Mouse (Mus musculus) neural tube, embryonic 13.5 days (tissue): ENCODE measurements around the gene Flvcr1. TPM values are rescaled to one million over a fixed set of nuclear protein-coding genes. Genes with fewer than 3 reads are reported as not detected.

ENCODE experiments used
- ATAC-seq: fragments of 200-750 bp; cut with Nextera tagmentation; 2 replicates; pipeline ENCODE4 v1.8.0; 2017; ENCODE audit warnings: low read depth, mild to moderate bottlenecking, moderate TSS enrichment, moderate library complexity
- H3K27ac ChIP-seq: fragments of 300-500 bp; sonication (generic); replicated peaks from 2 replicates; pipeline ENCODE4 v1.5.1; 2015; ENCODE audit warnings: moderate library complexity, mild to moderate bottlenecking, inconsistent platforms
- H3K27me3 ChIP-seq: fragments of 300-500 bp; sonication (generic); 2 replicates; pipeline ENCODE4 v1.6.1; 2015; ENCODE audit warnings: mild to moderate bottlenecking, inconsistent platforms
- H3K36me3 ChIP-seq: fragments of 300-500 bp; sonication (generic); 2 replicates; pipeline ENCODE4 v1.6.1; 2015; ENCODE audit warnings: mild to moderate bottlenecking, inconsistent platforms
- H3K4me1 ChIP-seq: fragments of 300-500 bp; sonication (generic); replicated peaks from 2 replicates; pipeline ENCODE4 v1.6.1; 2015; ENCODE audit warnings: inconsistent platforms
- H3K4me2 ChIP-seq: fragments of 300-500 bp; sonication (generic); 2 replicates; pipeline ENCODE4 v1.6.1; 2015; ENCODE audit warnings: inconsistent platforms, mild to moderate bottlenecking, moderate library complexity
- H3K4me3 ChIP-seq: fragments of 300-500 bp; sonication (generic); 2 replicates; pipeline ENCODE4 v1.5.1; 2015; ENCODE audit warnings: mild to moderate bottlenecking, inconsistent platforms
- H3K9ac ChIP-seq: fragments of 300-500 bp; sonication (generic); 2 replicates; pipeline ENCODE4 v1.6.1; 2015; ENCODE audit warnings: moderate library complexity, mild to moderate bottlenecking, inconsistent platforms
- H3K9me3 ChIP-seq: fragments of 300-500 bp; sonication (generic); 2 replicates; pipeline ENCODE4 v1.6.1; 2016; ENCODE audit warnings: inconsistent platforms
- WGBS: fragments of 180-500 bp; shearing (Covaris S2); methylation state at CpG from one replicate; pipeline ENCODE4 v1.1.7; 2015; 5-methylcytosine and 5-hydroxymethylcytosine counted together
- polyA plus RNA-seq: library from polyadenylated mRNA; unstranded; fragments of >200 nt; fragmentation: Nextera tagmentation; extraction: Ambion mirVana; gene quantifications from 2 replicates; pipeline ENCODE4 v1.2.1, GENCODE M21; 2015

Gene Flvcr1
- polyA plus RNA-seq, 1 experiment from 2014 or later = 6.9 TPM

- 6% methylated on average over 15 of the region's 15 CpGs for WGBS
- Histone ChIP-seq H3K36me3 (no peaks in the 10 kb centered on the region), H3K9ac (peak overlapping the region; percentile 80), H3K27me3 (no peaks in the 10 kb centered on the region), H3K9me3 (no peaks in the 10 kb centered on the region), H3K4me2 (peak overlapping the region; percentile 88), H3K4me1 (peaks cover 18% of the 10 kb centered on the region), H3K27ac (peak overlapping the region; percentile 52), H3K4me3 (peak overlapping the region; percentile 71)
- ATAC-seq = peak; percentile 51
Observed at GRCm38 (mm10) chr1:191062241-191062780, 36.4 kb upstream of the Flvcr1 start.

DNA sequence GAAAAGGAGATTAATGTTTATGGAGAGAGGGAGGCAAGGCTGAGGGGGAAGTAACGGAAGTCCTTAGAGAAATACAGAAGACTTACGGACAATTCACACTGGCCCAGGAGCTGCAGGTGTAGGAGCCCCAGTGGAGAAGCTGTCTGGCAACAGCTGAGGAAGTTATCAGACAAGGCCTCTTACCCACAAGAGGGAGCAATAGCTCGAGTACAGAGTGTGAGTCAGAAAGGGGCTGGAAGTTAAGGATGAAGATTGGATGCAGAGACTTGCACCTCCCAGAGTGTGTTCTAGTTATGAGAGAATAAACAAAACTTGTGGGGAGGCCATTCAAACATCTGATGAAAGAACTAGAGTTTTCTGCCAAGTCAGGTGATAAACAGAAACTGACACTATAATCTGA lies 31.5 kb upstream of the Flvcr1 start:
- 73% methylated on average over 3 of the region's 3 CpGs for WGBS
- Histone ChIP-seq H3K9ac (no peak overlapping the region), H3K4me2 (no peak overlapping the region), H3K36me3 (no peaks in the 10 kb centered on the region; the same call in 1 of the 2 replicates), H3K4me1 (peaks cover 8% of the 10 kb centered on the region), H3K9me3 (no peaks in the 10 kb centered on the region), H3K27me3 (no peaks in the 10 kb centered on the region), H3K4me3 (no peak overlapping the region), H3K27ac (no peak overlapping the region)
- no peak for ATAC-seq

DNA sequence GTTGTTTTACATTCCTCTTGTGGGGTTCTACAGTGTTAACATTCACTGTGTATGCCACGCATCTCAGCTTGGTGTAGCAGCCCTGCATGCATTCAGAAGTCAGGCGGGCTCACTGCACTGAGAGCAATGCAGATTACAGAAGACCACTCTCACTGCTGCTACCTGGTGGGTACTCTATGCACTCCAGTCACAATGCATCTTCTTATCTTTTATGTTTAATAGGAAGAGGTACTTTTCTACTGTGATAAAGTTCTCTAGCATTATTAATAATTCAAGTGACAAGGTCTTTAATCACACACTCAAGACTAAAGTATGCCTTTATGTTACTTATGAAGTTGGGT lies 29.5 kb upstream of the Flvcr1 start:
- Histone ChIP-seq H3K9ac (no peak overlapping the region), H3K4me3 (no peak overlapping the region), H3K27me3 (no peaks in the 10 kb centered on the region), H3K36me3 (no peaks in the 10 kb centered on the region; the same call in 1 of the 2 replicates), H3K27ac (no peak overlapping the region), H3K9me3 (no peaks in the 10 kb centered on the region), H3K4me1 (no peaks in the 10 kb centered on the region), H3K4me2 (no peak overlapping the region)
- WGBS = 79% methylated on average over 2 of the region's 2 CpGs
- ATAC-seq = no peak

DNA sequence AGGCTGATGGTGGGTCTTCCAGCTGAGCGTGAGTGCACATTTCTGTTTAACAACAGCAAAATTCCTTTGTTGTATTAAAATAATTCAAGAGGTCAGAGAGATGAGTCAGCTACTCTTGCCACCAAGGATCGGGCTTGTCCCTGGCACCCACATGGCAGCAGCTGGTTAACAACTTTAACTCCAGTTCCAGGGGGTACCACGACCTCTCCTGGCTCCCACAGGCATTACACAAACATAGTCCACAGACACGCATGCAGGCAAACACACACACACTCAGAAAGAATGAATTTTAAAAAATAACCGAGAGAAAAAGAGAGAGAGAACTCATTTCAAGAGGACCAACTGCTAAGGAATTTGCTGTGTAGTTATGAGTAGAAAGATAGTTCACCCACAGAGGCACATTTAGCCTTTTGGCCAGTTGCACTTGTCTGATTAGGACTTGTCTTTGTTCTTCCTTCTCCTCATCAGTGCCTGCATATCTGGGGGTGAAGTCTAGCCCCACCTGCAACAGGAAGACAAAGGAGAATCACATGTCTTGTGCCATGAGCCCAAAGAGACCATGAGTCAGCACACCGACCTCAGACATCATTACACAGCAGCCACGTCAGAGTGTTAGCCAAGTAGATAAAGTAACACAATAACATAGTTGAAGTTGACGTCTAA lies 29.0 kb upstream of the Flvcr1 start:
- Histone ChIP-seq H3K27ac (no peak overlapping the region), H3K27me3 (no peaks in the 10 kb centered on the region), H3K36me3 (no peaks in the 10 kb centered on the region; the same call in 1 of the 2 replicates), H3K9ac (no peak overlapping the region), H3K4me3 (no peak overlapping the region), H3K9me3 (no peaks in the 10 kb centered on the region), H3K4me2 (no peak overlapping the region), H3K4me1 (no peaks in the 10 kb centered on the region)
- 73% methylated on average over 8 of the region's 8 CpGs for WGBS
- no peak for ATAC-seq

DNA sequence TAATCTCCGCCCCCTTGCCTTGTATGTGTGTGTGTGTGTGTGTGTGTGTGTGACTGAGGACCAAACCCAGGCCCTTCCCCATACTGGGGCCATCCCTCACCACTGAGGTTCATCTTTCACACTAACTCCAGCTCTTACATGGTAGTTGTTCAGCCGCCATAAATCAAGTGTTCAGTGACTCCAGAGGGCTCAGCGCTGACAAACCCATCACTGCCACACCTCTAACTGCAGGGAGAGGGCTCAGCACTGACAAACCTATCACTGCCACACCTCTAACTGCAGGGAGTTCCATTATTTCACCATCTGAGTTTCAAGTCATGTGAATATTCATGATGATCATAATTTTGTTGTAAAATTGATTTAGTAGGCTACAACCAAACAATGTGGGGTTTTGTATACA lies 27.6 kb upstream of the Flvcr1 start:
- H3K4me3 ChIP-seq = no peak overlapping the region
- WGBS = 91% methylated on average over 3 of the region's 3 CpGs
- ATAC-seq = no peak
- H3K4me2 ChIP-seq = no peak overlapping the region
- no peaks in the 10 kb centered on the region for H3K4me1 ChIP-seq
- no peaks in the 10 kb centered on the region for H3K27me3 ChIP-seq
- no peak overlapping the region for H3K27ac ChIP-seq
- no peaks in the 10 kb centered on the region for H3K9me3 ChIP-seq
- H3K9ac ChIP-seq = no peak overlapping the region
- H3K36me3 ChIP-seq = no peaks in the 10 kb centered on the region; the same call in 1 of the 2 replicates

- WGBS = 74% methylated on average over 7 of the region's 7 CpGs
- no peak overlapping the region for H3K4me2 ChIP-seq
- no peak for ATAC-seq
- H3K27me3 ChIP-seq = no peaks in the 10 kb centered on the region
- no peaks in the 10 kb centered on the region for H3K9me3 ChIP-seq
- no peak overlapping the region for H3K4me3 ChIP-seq
- H3K4me1 ChIP-seq = no peaks in the 10 kb centered on the region
- no peak overlapping the region for H3K27ac ChIP-seq
- no peak overlapping the region for H3K9ac ChIP-seq
- no peaks in the 10 kb centered on the region for H3K36me3 ChIP-seq
Observed at GRCm38 (mm10) chr1:191046231-191046824, 20.4 kb upstream of the Flvcr1 start.

GRCm38 (mm10) chr1:191045264-191045663 lies 19.3 kb upstream of the Flvcr1 start:
- H3K9ac ChIP-seq = no peak overlapping the region
- ATAC-seq = no peak
- no peaks in the 10 kb centered on the region for H3K4me1 ChIP-seq
- no peaks in the 10 kb centered on the region for H3K9me3 ChIP-seq
- no peak overlapping the region for H3K4me2 ChIP-seq
- 92% methylated on average over 2 of the region's 2 CpGs for WGBS
- H3K4me3 ChIP-seq = no peak overlapping the region
- no peaks in the 10 kb centered on the region for H3K27me3 ChIP-seq
- no peaks in the 10 kb centered on the region for H3K36me3 ChIP-seq
- H3K27ac ChIP-seq = no peak overlapping the region

GRCm38 (mm10) chr1:191042688-191043087 lies 16.7 kb upstream of the Flvcr1 start:
- H3K9me3 ChIP-seq = no peaks in the 10 kb centered on the region
- 90% methylated on average over 3 of the region's 3 CpGs for WGBS
- no peaks in the 10 kb centered on the region for H3K4me1 ChIP-seq
- no peak for ATAC-seq
- no peaks in the 10 kb centered on the region for H3K36me3 ChIP-seq
- H3K27me3 ChIP-seq = no peaks in the 10 kb centered on the region
- no peak overlapping the region for H3K9ac ChIP-seq
- no peak overlapping the region for H3K27ac ChIP-seq
- no peak overlapping the region for H3K4me2 ChIP-seq
- no peak overlapping the region for H3K4me3 ChIP-seq

- Histone ChIP-seq H3K9ac (no peak overlapping the region), H3K27ac (no peak overlapping the region), H3K27me3 (no peaks in the 10 kb centered on the region), H3K36me3 (no peaks in the 10 kb centered on the region), H3K4me2 (no peak overlapping the region), H3K9me3 (no peaks in the 10 kb centered on the region), H3K4me3 (no peak overlapping the region), H3K4me1 (no peaks in the 10 kb centered on the region)
- WGBS = 89% methylated on average over 5 of the region's 5 CpGs
- no peak for ATAC-seq
Observed at GRCm38 (mm10) chr1:191042106-191042505, 16.1 kb upstream of the Flvcr1 start.

GRCm38 (mm10) chr1:191041352-191041751 lies 15.4 kb upstream of the Flvcr1 start:
- Histone ChIP-seq H3K9ac (no peak overlapping the region), H3K36me3 (no peaks in the 10 kb centered on the region), H3K27me3 (no peaks in the 10 kb centered on the region), H3K4me1 (no peaks in the 10 kb centered on the region), H3K9me3 (no peaks in the 10 kb centered on the region), H3K27ac (no peak overlapping the region), H3K4me3 (no peak overlapping the region), H3K4me2 (no peak overlapping the region)
- ATAC-seq = no peak

GRCm38 (mm10) chr1:191037999-191038398 lies 12.0 kb upstream of the Flvcr1 start:
- Histone ChIP-seq H3K27me3 (no peaks in the 10 kb centered on the region), H3K27ac (no peak overlapping the region), H3K4me1 (no peaks in the 10 kb centered on the region), H3K9ac (no peak overlapping the region), H3K4me3 (no peak overlapping the region), H3K36me3 (no peaks in the 10 kb centered on the region), H3K4me2 (no peak overlapping the region), H3K9me3 (no peaks in the 10 kb centered on the region)
- no peak for ATAC-seq
- WGBS = 88% methylated on average over 4 of the region's 4 CpGs

DNA sequence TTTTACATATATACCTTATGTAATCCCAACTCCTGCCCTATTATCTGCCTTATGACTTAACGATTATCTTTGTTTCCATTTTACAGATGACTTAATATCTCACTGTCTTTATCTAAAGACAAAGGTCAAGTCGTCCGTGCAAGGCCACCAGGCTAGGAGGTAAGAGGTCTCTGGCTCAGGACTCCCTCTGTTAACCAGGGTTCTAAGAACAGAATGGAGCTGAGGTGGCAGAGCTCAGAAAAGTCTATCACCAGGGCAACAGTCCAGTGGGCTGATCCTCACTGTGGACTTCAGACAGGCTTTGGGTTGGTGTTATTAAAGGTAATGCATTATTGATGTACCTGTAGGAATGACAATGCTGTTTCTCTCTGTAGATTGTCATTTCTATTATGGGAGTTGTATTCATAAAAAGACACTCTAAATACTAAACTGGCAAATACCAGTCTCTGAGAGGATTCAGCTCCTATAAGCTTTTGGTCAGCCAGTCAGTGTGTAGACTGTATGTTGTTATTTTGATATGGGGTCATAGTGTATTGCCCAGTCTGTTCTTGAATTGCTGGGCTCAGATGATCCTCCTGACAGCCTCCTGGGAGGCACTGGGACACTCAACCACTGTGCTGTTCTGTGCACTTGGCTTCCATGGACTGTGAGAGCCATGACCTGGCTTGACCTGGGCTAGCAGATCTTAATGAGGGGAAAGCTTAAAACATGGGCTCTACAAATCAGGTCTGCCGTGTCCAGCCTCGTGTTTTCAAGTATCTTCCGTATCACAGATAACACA lies 10.8 kb upstream of the Flvcr1 start, which contains the start of gene Spata45:
Gene Spata45 (plus strand): TSS at position 86 of the 781 bp plus-strand sequence.
- Histone ChIP-seq H3K4me3 (no peak within 1 kb of the TSS), H3K4me2 (no peak within 1 kb of the TSS), H3K36me3 (no peaks in the 10 kb centered on the region), H3K9me3 (no peaks in the 10 kb centered on the region), H3K4me1 (no peaks in the 10 kb centered on the region), H3K27ac (no peak within 1 kb of the TSS), H3K9ac (no peak within 1 kb of the TSS), H3K27me3 (no peaks in the 10 kb centered on the region)
- 86% methylated on average over 6 of the region's 6 CpGs for WGBS
- no peak for ATAC-seq
